Mouse (Mus musculus) lung, embryonic 14.5 days (tissue): ENCODE data around the gene Pold2. TPM values are rescaled to one million over a fixed set of nuclear protein-coding genes. Genes with fewer than 3 reads are reported as not detected.

ENCODE experiments used
- ATAC-seq: fragments of 200-750 bp; cut with Nextera tagmentation; 2 replicates; pipeline ENCODE4 v1.8.0; 2017; ENCODE audit warnings: mild to moderate bottlenecking, moderate TSS enrichment, moderate library complexity; ENCODE audit not compliant: insufficient read depth
- DNase-seq: peaks from one replicate; pipeline ENCODE4 v3.0.0-alpha.2; 2015
- H3K27ac ChIP-seq: fragments of 300-500 bp; sonication (generic); 2 replicates; pipeline ENCODE4 v1.5.1; 2014; ENCODE audit warnings: low read depth, mild to moderate bottlenecking, moderate library complexity
- H3K27me3 ChIP-seq: fragments of 300-500 bp; sonication (generic); 2 replicates; pipeline ENCODE4 v1.6.1; 2014; ENCODE audit warnings: low read length, control low read depth; ENCODE audit not compliant: insufficient read depth
- H3K36me3 ChIP-seq: fragments of 300-500 bp; sonication (generic); 2 replicates; pipeline ENCODE4 v1.6.1; 2014; ENCODE audit warnings: control low read depth; ENCODE audit not compliant: insufficient read depth
- H3K4me1 ChIP-seq: fragments of 300-500 bp; sonication (generic); 2 replicates; pipeline ENCODE4 v1.6.1; 2014; ENCODE audit warnings: antibody characterized with exemption, control low read depth; ENCODE audit not compliant: insufficient read depth
- H3K4me2 ChIP-seq: fragments of 300-500 bp; sonication (generic); 2 replicates; pipeline ENCODE4 v1.6.1; 2014; ENCODE audit warnings: mild to moderate bottlenecking
- H3K4me3 ChIP-seq: fragments of 300-500 bp; sonication (generic); 2 replicates; pipeline ENCODE4 v1.5.1; 2014; ENCODE audit warnings: low read depth, low read length
- H3K9ac ChIP-seq: fragments of 300-500 bp; sonication (generic); 2 replicates; pipeline ENCODE4 v1.6.1; 2014
- H3K9me3 ChIP-seq: fragments of 300-500 bp; sonication (generic); 2 replicates; pipeline ENCODE4 v1.6.1; 2016; ENCODE audit warnings: low read depth, low read length, control low read depth
- CTCF ChIP-seq: IDR thresholded peaks from 2 replicates; pipeline ENCODE4 v1.5.1; 2016; ENCODE audit warnings: antibody characterized with exemption, low read depth
- WGBS: fragments of 180-500 bp; shearing (Covaris S2); extraction: QIAGEN DNeasy Blood & Tissue Kit; methylation state at CpG from one replicate; pipeline ENCODE4 v1.1.7; 2014; 5-methylcytosine and 5-hydroxymethylcytosine counted together
- polyA plus RNA-seq: library from polyadenylated mRNA; unstranded; fragments of >200 nt; fragmentation: Nextera tagmentation; extraction: Ambion mirVana; gene quantifications from 2 replicates; pipeline ENCODE4 v1.2.1, GENCODE M21; 2014

Pold2 gene
- polyA plus RNA-seq, 1 experiment from 2014 or later, result 156 TPM

DNA sequence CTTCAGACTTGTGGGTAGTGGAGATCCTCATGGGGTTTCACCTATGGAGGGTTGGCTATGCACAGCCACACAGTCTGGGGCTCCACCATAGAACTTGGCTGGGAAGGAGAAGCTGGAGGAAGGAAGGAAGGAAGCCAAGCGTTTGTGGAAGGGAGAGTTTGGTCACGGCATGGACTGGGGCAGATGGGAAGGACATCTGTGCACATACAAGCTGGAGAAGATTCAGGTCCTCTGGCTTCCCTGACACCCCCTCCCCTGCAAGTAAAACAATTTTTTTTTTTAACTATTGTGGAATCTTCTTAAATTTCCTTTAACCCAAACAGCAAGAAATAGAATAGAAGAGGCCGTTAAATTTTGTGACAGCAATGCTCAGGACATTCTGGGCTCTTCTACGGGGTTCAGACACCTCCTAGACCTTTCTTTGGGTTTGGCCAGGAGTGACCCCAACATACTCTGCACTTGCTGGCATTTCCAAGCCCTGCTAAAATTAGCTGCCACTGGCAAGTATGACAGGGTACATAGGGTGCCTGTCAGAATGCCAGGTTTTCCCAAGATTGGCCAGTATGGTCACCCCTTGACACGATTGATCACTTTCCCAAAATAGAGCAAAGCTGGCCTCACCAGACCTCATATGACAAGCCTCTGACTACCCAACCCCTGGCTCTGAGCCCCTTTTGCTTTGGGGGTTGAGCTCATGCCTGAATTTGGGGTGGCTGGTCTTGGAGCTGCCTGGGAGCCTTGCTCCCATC, 37.5 kb upstream of the Pold2 start:
- no peak for ATAC-seq
- Histone ChIP-seq H3K27me3 (no peaks in the 10 kb centered on the region), H3K9ac (no peak overlapping the region), H3K4me2 (no peak overlapping the region), H3K36me3 (no peaks in the 10 kb centered on the region), H3K4me1 (no peaks in the 10 kb centered on the region), H3K4me3 (no peak overlapping the region), H3K27ac (no peak overlapping the region), H3K9me3 (no peaks in the 10 kb centered on the region)
- 64% methylated on average over 5 of the region's 5 CpGs for WGBS
- TF ChIP-seq CTCF, result no peak
- DNase-seq, result no peak

DNA sequence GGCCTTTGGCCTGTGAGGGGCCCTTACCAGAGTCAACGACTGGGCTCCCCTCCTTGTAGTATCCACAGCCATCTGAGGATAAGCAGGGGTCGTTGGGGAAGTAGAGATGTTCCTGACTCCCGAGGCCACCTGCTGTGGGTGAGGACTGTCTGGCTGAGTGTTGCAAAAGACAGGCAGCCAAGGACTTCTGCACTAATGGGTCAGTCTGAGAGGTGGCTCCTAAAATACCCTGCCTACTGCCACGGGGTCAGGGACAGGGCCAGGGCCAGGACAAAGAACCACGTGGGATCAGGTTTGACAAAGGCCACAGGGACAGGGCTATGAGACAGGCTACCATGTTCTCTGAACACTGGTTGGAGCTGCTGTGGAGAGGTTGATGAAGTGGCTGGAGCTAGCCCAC, 36.8 kb upstream of the Pold2 start:
- 45% methylated on average over 5 of the region's 5 CpGs for WGBS
- no peak for ATAC-seq

DNA sequence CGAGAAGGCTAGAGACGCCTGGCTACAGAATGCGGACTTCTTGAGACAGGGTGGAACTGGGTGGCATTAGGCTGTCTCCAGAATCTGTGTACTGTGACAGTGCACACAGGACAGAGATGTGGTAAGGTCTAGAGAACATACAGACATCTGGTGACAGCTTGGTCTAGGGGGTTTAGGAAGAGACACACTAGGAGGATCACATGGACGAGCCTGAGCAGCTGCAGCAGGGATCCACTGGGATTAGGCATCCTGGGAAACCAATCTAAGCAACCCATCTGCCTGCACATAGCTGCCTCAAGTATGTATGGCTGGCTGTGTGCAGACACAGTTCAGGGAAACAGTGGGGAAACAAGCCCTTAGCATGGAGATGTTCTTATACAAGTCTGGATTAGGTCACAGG, 35.8 kb upstream of the Pold2 start:
- Histone ChIP-seq H3K36me3 (no peaks in the 10 kb centered on the region), H3K27me3 (no peaks in the 10 kb centered on the region), H3K9ac (no peak overlapping the region), H3K9me3 (no peaks in the 10 kb centered on the region), H3K4me1 (no peaks in the 10 kb centered on the region), H3K4me2 (no peak overlapping the region), H3K27ac (no peak overlapping the region), H3K4me3 (no peak overlapping the region)
- no peak for TF ChIP-seq CTCF
- ATAC-seq (no peak), DNase-seq (no peak)
- WGBS, result 79% methylated on average over 4 of the region's 4 CpGs

More for the DNA sequence above, 36.8 kb upstream of the Pold2 start:
- H3K9ac ChIP-seq, result no peak overlapping the region
- no peak overlapping the region for H3K4me3 ChIP-seq
- H3K27ac ChIP-seq, result no peak overlapping the region
- DNase-seq, result no peak
- no peaks in the 10 kb centered on the region for H3K27me3 ChIP-seq
- no peak overlapping the region for H3K4me2 ChIP-seq
- no peak for TF ChIP-seq CTCF
- H3K36me3 ChIP-seq, result no peaks in the 10 kb centered on the region
- H3K4me1 ChIP-seq, result no peaks in the 10 kb centered on the region
- H3K9me3 ChIP-seq, result no peaks in the 10 kb centered on the region

DNA sequence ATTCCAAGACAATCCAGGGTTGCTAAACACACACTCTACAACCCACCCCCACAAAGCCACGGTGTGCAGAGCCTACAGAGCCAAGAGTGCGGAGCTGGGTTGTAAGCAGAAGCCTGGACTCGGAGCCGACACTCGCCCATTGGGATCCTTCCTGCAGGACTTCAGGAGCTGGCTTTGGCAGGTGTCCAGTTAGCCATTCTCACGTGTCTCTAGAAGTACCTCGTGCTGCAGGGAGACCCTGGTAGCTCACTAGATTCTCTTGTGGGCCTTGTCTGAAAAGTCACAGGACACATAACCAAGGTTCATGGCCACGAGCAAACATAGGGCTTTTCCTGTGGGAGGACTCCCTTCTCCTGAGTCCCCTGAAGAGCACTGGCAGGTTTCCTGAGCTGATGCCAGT, 35.2 kb upstream of the Pold2 start:
- no peak overlapping the region for H3K27ac ChIP-seq
- H3K4me1 ChIP-seq, result no peaks in the 10 kb centered on the region
- no peaks in the 10 kb centered on the region for H3K36me3 ChIP-seq
- no peaks in the 10 kb centered on the region for H3K27me3 ChIP-seq
- no peak overlapping the region for H3K4me3 ChIP-seq
- ATAC-seq, result no peak
- no peak for DNase-seq
- TF ChIP-seq CTCF, result no peak
- WGBS, result 63% methylated on average over 8 of the region's 8 CpGs
- H3K9ac ChIP-seq, result no peak overlapping the region
- H3K9me3 ChIP-seq, result no peaks in the 10 kb centered on the region
- H3K4me2 ChIP-seq, result no peak overlapping the region

DNA sequence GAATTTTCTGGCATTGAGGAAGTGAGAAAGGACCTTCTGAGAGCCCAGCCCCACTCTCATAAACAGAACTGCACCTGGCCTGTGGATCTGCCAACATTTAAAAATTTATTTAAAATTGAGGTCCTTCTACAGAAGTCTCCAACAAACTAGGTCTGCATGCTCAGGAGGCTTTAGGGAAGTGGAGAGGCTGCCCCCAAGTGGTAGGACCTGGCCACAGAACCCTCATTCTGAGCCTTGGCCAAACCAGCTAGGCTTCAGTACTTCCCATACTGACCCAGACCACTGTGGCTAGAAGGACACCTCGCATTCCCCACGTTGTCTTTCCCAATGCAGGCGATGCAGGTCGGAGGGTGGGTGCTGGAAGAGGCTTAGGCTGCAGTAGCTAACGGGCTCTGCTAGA, 34.5 kb upstream of the Pold2 start:
- Histone ChIP-seq H3K4me1 (no peaks in the 10 kb centered on the region), H3K9me3 (no peaks in the 10 kb centered on the region), H3K4me3 (no peak overlapping the region), H3K36me3 (no peaks in the 10 kb centered on the region), H3K4me2 (no peak overlapping the region), H3K27me3 (no peaks in the 10 kb centered on the region), H3K9ac (no peak overlapping the region), H3K27ac (no peak overlapping the region)
- DNase-seq (peak; percentile 82), ATAC-seq (peak; percentile 73)
- WGBS, result 25% methylated on average over 5 of the region's 5 CpGs
- peak; percentile 77 for TF ChIP-seq CTCF

- H3K27ac ChIP-seq, result no peak overlapping the region
- TF ChIP-seq CTCF, result no peak
- H3K9ac ChIP-seq, result no peak overlapping the region
- H3K36me3 ChIP-seq, result no peaks in the 10 kb centered on the region
- ATAC-seq (no peak), DNase-seq (no peak)
- H3K4me2 ChIP-seq, result no peak overlapping the region
- no peaks in the 10 kb centered on the region for H3K9me3 ChIP-seq
- 35% methylated on average over 4 of the region's 4 CpGs for WGBS
- no peaks in the 10 kb centered on the region for H3K27me3 ChIP-seq
- H3K4me1 ChIP-seq, result no peaks in the 10 kb centered on the region; the same call in 1 of the 2 replicates
- no peak overlapping the region for H3K4me3 ChIP-seq
Measured at GRCm38 (mm10) chr11:5908642-5909041, 30.6 kb upstream of the Pold2 start.

- DNase-seq, result no peak
- ATAC-seq, result no peak
- no peaks in the 10 kb centered on the region for H3K9me3 ChIP-seq
- H3K36me3 ChIP-seq, result no peaks in the 10 kb centered on the region
- peaks cover 3% of the 10 kb centered on the region; the same call in 1 of the 2 replicates for H3K4me1 ChIP-seq
- no peaks in the 10 kb centered on the region for H3K27me3 ChIP-seq
- no peak overlapping the region for H3K27ac ChIP-seq
- 66% methylated on average over 5 of the region's 5 CpGs for WGBS
- H3K4me2 ChIP-seq, result no peak overlapping the region
- no peak overlapping the region for H3K9ac ChIP-seq
- H3K4me3 ChIP-seq, result no peak overlapping the region
- no peak for TF ChIP-seq CTCF
Measured at GRCm38 (mm10) chr11:5907096-5907495, 29.0 kb upstream of the Pold2 start.
